Mouse (Mus musculus) heart, adult 2 months (tissue): Measurements from ENCODE around the gene Sema3f.

Source experiments
- CTCF ChIP-seq: fragments of 200-600 bp; IDR thresholded peaks from 2 replicates; pipeline ENCODE4 v1.8.1; 2022; ENCODE audit warnings: antibody characterized with exemption, mild to moderate bottlenecking, moderate library complexity
- POLR2A ChIP-seq: fragments of 200-500 bp; IDR thresholded peaks from 2 replicates; pipeline ENCODE4 v1.6.1; 2011; ENCODE audit warnings: mild to moderate bottlenecking, low read depth, low read length, control low read depth; ENCODE audit not compliant: insufficient read depth

DNA sequence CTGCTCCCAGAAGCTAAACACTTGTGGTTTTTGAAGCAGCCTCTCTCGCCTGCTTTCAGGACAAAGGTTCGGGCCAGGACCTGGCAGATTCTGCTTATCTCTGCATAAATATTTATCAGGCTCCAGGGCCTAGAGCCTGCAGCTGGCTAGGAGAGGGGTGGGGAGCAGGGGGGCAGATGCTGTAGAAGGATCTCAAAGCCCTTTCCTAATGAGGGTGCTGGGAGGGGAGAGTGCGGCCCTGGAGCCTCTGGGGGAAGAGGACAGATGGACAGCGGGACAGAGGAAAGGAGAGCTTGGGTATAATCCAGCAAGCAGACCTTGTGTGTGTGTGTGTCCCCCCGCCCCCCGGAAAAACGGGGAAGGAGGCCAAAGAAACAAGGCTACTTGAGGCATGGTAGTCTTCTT is 24.3 kb upstream of the Sema3f start:
- TF ChIP-seq CTCF (no peak), POLR2A (no peak)
